Mouse (Mus musculus): ENCODE data around the gene Wwp2. TPM values are rescaled to one million over a fixed set of nuclear protein-coding genes. Genes with fewer than 3 reads are reported as not detected.

Wwp2 gene
- polyA plus RNA-seq, 1 experiment from 2014 or later, result 49.3 TPM

- Histone ChIP-seq H3K9ac (no peak overlapping the region), H3K27ac (0 out of 2 replicates have a peak overlapping the region, but pooled peaks have one; percentile 26), H3K27me3 (no peaks in the 10 kb centered on the region), H3K4me2 (no peak overlapping the region), H3K4me1 (replicated peaks) (peaks cover 19% of the 10 kb centered on the region), H3K9me3 (no peaks in the 10 kb centered on the region), H3K4me3 (no peak overlapping the region), H3K36me3 (peaks cover 17% of the 10 kb centered on the region)
- 33% methylated on average over 3 of the region's 3 CpGs for WGBS
- ATAC-seq (ENCODE audit: low FRiP score), result no peak
Measured at GRCm38 (mm10) chr8:107502922-107503321, 66.8 kb downstream of the Wwp2 start.

GRCm38 (mm10) chr8:107503354-107503753 is 67.2 kb downstream of the Wwp2 start:
- H3K9ac ChIP-seq, result no peak overlapping the region
- peaks cover 19% of the 10 kb centered on the region for H3K36me3 ChIP-seq
- peaks cover 19% of the 10 kb centered on the region for H3K4me1 ChIP-seq (replicated peaks)
- 5% methylated on average over 6 of the region's 6 CpGs for WGBS
- peak overlapping the region; percentile 64 for H3K27ac ChIP-seq
- H3K9me3 ChIP-seq, result no peaks in the 10 kb centered on the region
- H3K4me3 ChIP-seq, result no peak overlapping the region
- no peaks in the 10 kb centered on the region for H3K27me3 ChIP-seq
- ATAC-seq (ENCODE audit: low FRiP score), result peak; percentile 24; the same call in 1 of the 2 replicates
- H3K4me2 ChIP-seq, result no peak overlapping the region

GRCm38 (mm10) chr8:107504239-107504985 is 68.2 kb downstream of the Wwp2 start:
- H3K9me3 ChIP-seq, result no peaks in the 10 kb centered on the region
- H3K4me1 ChIP-seq (replicated peaks), result peaks cover 15% of the 10 kb centered on the region
- H3K4me3 ChIP-seq, result no peak overlapping the region
- H3K4me2 ChIP-seq, result no peak overlapping the region
- H3K36me3 ChIP-seq, result peaks cover 19% of the 10 kb centered on the region
- no peak overlapping the region for H3K9ac ChIP-seq
- ATAC-seq (ENCODE audit: low FRiP score), result no peak
- H3K27me3 ChIP-seq, result no peaks in the 10 kb centered on the region
- no peak overlapping the region for H3K27ac ChIP-seq
- WGBS, result 75% methylated on average over 13 of the region's 13 CpGs

- H3K36me3 ChIP-seq, result peaks cover 19% of the 10 kb centered on the region
- no peak overlapping the region for H3K27ac ChIP-seq
- 80% methylated on average over 4 of the region's 4 CpGs for WGBS
- no peak overlapping the region for H3K9ac ChIP-seq
- no peak overlapping the region for H3K4me3 ChIP-seq
- no peak for ATAC-seq (ENCODE audit: low FRiP score)
- no peaks in the 10 kb centered on the region for H3K9me3 ChIP-seq
- H3K4me2 ChIP-seq, result no peak overlapping the region
- H3K27me3 ChIP-seq, result no peaks in the 10 kb centered on the region
- peaks cover 15% of the 10 kb centered on the region for H3K4me1 ChIP-seq (replicated peaks)
Measured at GRCm38 (mm10) chr8:107505271-107505670, 69.1 kb downstream of the Wwp2 start.

GRCm38 (mm10) chr8:107507019-107507418 is 70.9 kb downstream of the Wwp2 start:
- WGBS, result 100% methylated on average over 1 of the region's 1 CpGs
- Histone ChIP-seq H3K27me3 (no peaks in the 10 kb centered on the region), H3K4me3 (no peak overlapping the region), H3K9ac (no peak overlapping the region), H3K4me1 (replicated peaks) (peaks cover 15% of the 10 kb centered on the region), H3K36me3 (peaks cover 19% of the 10 kb centered on the region), H3K9me3 (no peaks in the 10 kb centered on the region), H3K4me2 (no peak overlapping the region), H3K27ac (no peak overlapping the region)
- no peak for ATAC-seq (ENCODE audit: low FRiP score)

- Histone ChIP-seq H3K4me3 (no peak overlapping the region), H3K4me2 (no peak overlapping the region), H3K36me3 (peaks cover 22% of the 10 kb centered on the region), H3K9me3 (no peaks in the 10 kb centered on the region), H3K9ac (no peak overlapping the region), H3K4me1 (replicated peaks) (no peaks in the 10 kb centered on the region; the same call in 1 of the 2 replicates), H3K27ac (no peak overlapping the region), H3K27me3 (no peaks in the 10 kb centered on the region)
- WGBS, result 96% methylated on average over 5 of the region's 5 CpGs
- ATAC-seq (ENCODE audit: low FRiP score), result no peak
Measured at GRCm38 (mm10) chr8:107510204-107510603, 74.0 kb downstream of the Wwp2 start.

- ATAC-seq (ENCODE audit: low FRiP score), result no peak
- 92% methylated on average over 3 of the region's 3 CpGs for WGBS
Measured at GRCm38 (mm10) chr8:107510766-107511165, 74.6 kb downstream of the Wwp2 start.

GRCm38 (mm10) chr8:107513249-107513648 is 77.1 kb downstream of the Wwp2 start:
- H3K9ac ChIP-seq, result no peak overlapping the region
- WGBS, result 84% methylated on average over 2 of the region's 2 CpGs
- ATAC-seq (ENCODE audit: low FRiP score), result no peak

More at GRCm38 (mm10) chr8:107510766-107511165, 74.6 kb downstream of the Wwp2 start:
- Histone ChIP-seq H3K4me2 (no peak overlapping the region), H3K9ac (no peak overlapping the region), H3K9me3 (no peaks in the 10 kb centered on the region), H3K36me3 (peaks cover 22% of the 10 kb centered on the region), H3K27ac (no peak overlapping the region), H3K4me1 (replicated peaks) (no peaks in the 10 kb centered on the region), H3K27me3 (no peaks in the 10 kb centered on the region), H3K4me3 (no peak overlapping the region)

GRCm38 (mm10) chr8:107514949-107515721 is 79.0 kb downstream of the Wwp2 start:
- no peak for ATAC-seq (ENCODE audit: low FRiP score)
- Histone ChIP-seq H3K4me3 (no peak overlapping the region), H3K9me3 (no peaks in the 10 kb centered on the region)

More at GRCm38 (mm10) chr8:107513249-107513648, 77.1 kb downstream of the Wwp2 start:
- Histone ChIP-seq H3K27me3 (no peaks in the 10 kb centered on the region), H3K9me3 (no peaks in the 10 kb centered on the region), H3K36me3 (peaks cover 11% of the 10 kb centered on the region), H3K4me1 (replicated peaks) (no peaks in the 10 kb centered on the region), H3K4me3 (no peak overlapping the region), H3K4me2 (no peak overlapping the region), H3K27ac (no peak overlapping the region)

GRCm38 (mm10) chr8:107518726-107519125 is 82.6 kb downstream of the Wwp2 start:
- H3K27me3 ChIP-seq, result no peaks in the 10 kb centered on the region
- peaks cover 13% of the 10 kb centered on the region; the same call in 1 of the 2 replicates for H3K4me1 ChIP-seq (replicated peaks)
- no peak overlapping the region for H3K27ac ChIP-seq
- H3K36me3 ChIP-seq, result peaks cover 17% of the 10 kb centered on the region
- no peak overlapping the region for H3K4me3 ChIP-seq
- no peak for ATAC-seq (ENCODE audit: low FRiP score)
- H3K4me2 ChIP-seq, result no peak overlapping the region
- 91% methylated on average over 5 of the region's 5 CpGs for WGBS
- no peak overlapping the region for H3K9ac ChIP-seq
- H3K9me3 ChIP-seq, result no peaks in the 10 kb centered on the region

More at GRCm38 (mm10) chr8:107514949-107515721, 79.0 kb downstream of the Wwp2 start:
- Histone ChIP-seq H3K27me3 (no peaks in the 10 kb centered on the region), H3K4me2 (no peak overlapping the region), H3K27ac (no peak overlapping the region), H3K9ac (no peak overlapping the region), H3K36me3 (peaks cover 17% of the 10 kb centered on the region), H3K4me1 (replicated peaks) (peaks cover 12% of the 10 kb centered on the region; the same call in 1 of the 2 replicates)
- 86% methylated on average over 6 of the region's 6 CpGs for WGBS

GRCm38 (mm10) chr8:107519860-107520259 is 83.7 kb downstream of the Wwp2 start:
- H3K9me3 ChIP-seq, result no peaks in the 10 kb centered on the region
- H3K36me3 ChIP-seq, result peaks cover 16% of the 10 kb centered on the region
- no peak overlapping the region for H3K4me2 ChIP-seq
- peaks cover 13% of the 10 kb centered on the region; the same call in 1 of the 2 replicates for H3K4me1 ChIP-seq (replicated peaks)
- no peak overlapping the region for H3K9ac ChIP-seq
- no peak overlapping the region for H3K4me3 ChIP-seq
- ATAC-seq (ENCODE audit: low FRiP score), result no peak
- H3K27me3 ChIP-seq, result no peaks in the 10 kb centered on the region
- peak overlapping the region; percentile 73 for H3K27ac ChIP-seq
- WGBS, result 37% methylated on average over 4 of the region's 4 CpGs

GRCm38 (mm10) chr8:107521788-107522554 is 85.8 kb downstream of the Wwp2 start:
- Histone ChIP-seq H3K4me2 (no peak overlapping the region), H3K36me3 (peaks cover 14% of the 10 kb centered on the region), H3K9ac (no peak overlapping the region), H3K4me3 (no peak overlapping the region), H3K27me3 (no peaks in the 10 kb centered on the region), H3K27ac (no peak overlapping the region), H3K9me3 (no peaks in the 10 kb centered on the region), H3K4me1 (replicated peaks) (peaks cover 13% of the 10 kb centered on the region; the same call in 1 of the 2 replicates)
- WGBS, result 88% methylated on average over 8 of the region's 8 CpGs
- ATAC-seq (ENCODE audit: low FRiP score), result no peak
